Comparison of ENCODE assay signal across 8 mouse cellular contexts in the genomic region with DNA sequence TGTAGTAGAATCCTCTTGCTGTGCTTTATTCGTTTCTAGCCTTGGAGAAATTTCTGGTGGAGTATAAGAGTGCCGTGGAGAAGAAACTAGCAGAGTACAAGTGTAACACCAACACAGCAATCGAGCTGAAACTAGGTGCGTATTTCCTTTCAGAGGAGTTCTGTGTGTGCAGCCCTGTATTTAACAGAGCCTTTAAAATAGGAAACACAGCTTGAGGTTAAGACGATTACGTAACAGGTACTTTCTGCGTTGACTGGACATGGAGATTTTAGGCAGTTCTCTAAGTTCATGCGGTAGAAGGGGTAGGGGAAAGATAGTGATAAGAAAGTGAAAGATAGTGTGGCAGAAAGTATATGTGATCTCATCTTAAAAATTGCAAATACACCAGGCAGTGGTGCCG. TPM values are rescaled to one million over a fixed set of nuclear protein-coding genes. Genes with fewer than 3 reads are reported as not detected.
DNase-seq lines count a peak whose midpoint lies in the region; ATAC-seq lines count a peak whose summit lies in the region.

No protein-coding gene starts in this region.

- peak overlapping the region; percentile 88 for H3K27ac ChIP-seq in heart, embryonic 13.5 days (replicated peaks)
- H3K27ac ChIP-seq in hindbrain, embryonic 15.5 days (replicated peaks): no peak overlapping the region
- H3K27ac ChIP-seq in midbrain, embryonic 15.5 days: no peak overlapping the region

- no peak for DNase-seq in heart, postnatal 36 days
- DNase-seq in T-cell, adult 2 months (ENCODE audit: low spot score): peak; percentile 32
- no peak for DNase-seq in gastrocnemius, postnatal 10 days
- DNase-seq in right cerebral cortex, postnatal 10 days (ENCODE audit: low spot score in 2 of 2): no peak

- H3K4me1 ChIP-seq in heart, embryonic 13.5 days: peaks cover 12% of the 10 kb centered on the region
- H3K4me1 ChIP-seq in hindbrain, embryonic 15.5 days (replicated peaks): peaks cover 13% of the 10 kb centered on the region
- H3K4me1 ChIP-seq in midbrain, embryonic 15.5 days: peaks cover 11% of the 10 kb centered on the region

- ATAC-seq in heart, embryonic 13.5 days (ENCODE audit: extremely low read depth, insufficient number of reproducible peaks, low FRiP score, low TSS enrichment): no peak
- no peak for ATAC-seq in hindbrain, embryonic 15.5 days (ENCODE audit: low FRiP score, low read depth)
- ATAC-seq in midbrain, embryonic 15.5 days (replicated peaks): no peak
- no peak for ATAC-seq in erythroid progenitor cell, adult 5-6 weeks (replicated peaks; ENCODE audit: low FRiP score, poor library complexity, severe bottlenecking)

- H3K9me3 ChIP-seq in heart, embryonic 13.5 days: no peaks in the 10 kb centered on the region
- no peaks in the 10 kb centered on the region for H3K9me3 ChIP-seq in hindbrain, embryonic 15.5 days
- no peaks in the 10 kb centered on the region for H3K9me3 ChIP-seq in midbrain, embryonic 15.5 days

- H3K36me3 ChIP-seq in heart, embryonic 13.5 days: peaks cover 37% of the 10 kb centered on the region
- H3K36me3 ChIP-seq in hindbrain, embryonic 15.5 days: peaks cover 5% of the 10 kb centered on the region; the same call in 1 of the 2 replicates
- H3K36me3 ChIP-seq in midbrain, embryonic 15.5 days (replicated peaks): 0 out of 2 replicates have a peak, but pooled peaks cover 5% of the 10 kb centered on the region

- peak overlapping the region; percentile 78 for H3K4me2 ChIP-seq in heart, embryonic 13.5 days
- H3K4me2 ChIP-seq in hindbrain, embryonic 15.5 days: peak overlapping the region; percentile 79
- H3K4me2 ChIP-seq in midbrain, embryonic 15.5 days: peak overlapping the region; percentile 85

- no peaks in the 10 kb centered on the region for H3K27me3 ChIP-seq in heart, embryonic 13.5 days (replicated peaks)
- no peaks in the 10 kb centered on the region for H3K27me3 ChIP-seq in hindbrain, embryonic 15.5 days
- H3K27me3 ChIP-seq in midbrain, embryonic 15.5 days (replicated peaks): no peaks in the 10 kb centered on the region

- intact Hi-C loops in heart, postnatal 36 days (cut with DNase I): loop anchor here (1.0 to 5.0 kb wide), 2 partner anchors 22 to 62 kb away; a partner anchor contains a TSS

- 50% methylated on average over 9 of the region's 9 CpGs for WGBS in heart, embryonic 13.5 days
- WGBS in hindbrain, embryonic 15.5 days: 68% methylated on average over 9 of the region's 9 CpGs
- 69% methylated on average over 9 of the region's 9 CpGs for WGBS in midbrain, embryonic 15.5 days

- H3K9ac ChIP-seq in heart, embryonic 13.5 days: peak overlapping the region; percentile 94
- H3K9ac ChIP-seq in hindbrain, embryonic 15.5 days: peak overlapping the region; percentile 61
- H3K9ac ChIP-seq in midbrain, embryonic 15.5 days: peak overlapping the region; percentile 77; the same call in 1 of the 2 replicates

- H3K4me3 ChIP-seq in heart, embryonic 13.5 days: peak overlapping the region; percentile 96
- peak overlapping the region; percentile 88 for H3K4me3 ChIP-seq in hindbrain, embryonic 15.5 days
- H3K4me3 ChIP-seq in midbrain, embryonic 15.5 days: peak overlapping the region; percentile 98

RNA-seq across cellular contexts. Expression of a gene that starts 1.1 kb away (rescaled TPM):
- polyA plus RNA-seq in heart, embryonic 13.5 days (2015; fragmentation: Nextera tagmentation; extraction: Ambion mirVana): 117 and 133 TPM in 2 replicates
- 10 to 100 TPM; 29.6 to 32.9 TPM for total RNA-seq in heart, postnatal 36 days (2021)
- polyA plus RNA-seq in hindbrain, embryonic 15.5 days (2015; fragmentation: Nextera tagmentation; extraction: Ambion mirVana): 52.9 and 55.4 TPM in 2 replicates
- 42.2 and 45.7 TPM in 2 replicates for polyA plus RNA-seq in midbrain, embryonic 15.5 days (2015; fragmentation: Nextera tagmentation; extraction: Ambion mirVana)
- total RNA-seq in gastrocnemius, postnatal 10 days (2021): 10 to 100 TPM; 17.4 to 20.3 TPM
- total RNA-seq in erythroid progenitor cell, adult 5-6 weeks (2015; ENCODE audit: low replicate concordance): 85.9 and 159 TPM in 2 replicates
- 84.1 and 89.0 TPM in 2 replicates for total RNA-seq in erythroid progenitor cell, adult 5-6 weeks (2017; ENCODE audit: low replicate concordance)

RNA-seq across cellular contexts. Expression of a gene that starts 22.3 kb away (rescaled TPM):
- 90.1 and 90.9 TPM in 2 replicates for polyA plus RNA-seq in heart, embryonic 13.5 days (2015; fragmentation: Nextera tagmentation; extraction: Ambion mirVana)
- 100 to 1,000 TPM; 252 to 275 TPM for total RNA-seq in heart, postnatal 36 days (2021)
- 105 and 112 TPM in 2 replicates for polyA plus RNA-seq in hindbrain, embryonic 15.5 days (2015; fragmentation: Nextera tagmentation; extraction: Ambion mirVana)
- polyA plus RNA-seq in midbrain, embryonic 15.5 days (2015; fragmentation: Nextera tagmentation; extraction: Ambion mirVana): 101 and 109 TPM in 2 replicates
- total RNA-seq in gastrocnemius, postnatal 10 days (2021): 100 to 1,000 TPM; 269 to 340 TPM
- total RNA-seq in erythroid progenitor cell, adult 5-6 weeks (2015; ENCODE audit: low replicate concordance): 11.2 and 18.0 TPM in 2 replicates
- total RNA-seq in erythroid progenitor cell, adult 5-6 weeks (2017; ENCODE audit: low replicate concordance): 15.8 and 25.6 TPM in 2 replicates

Comparison
In these comparisons a context has a peak if more than half of its experiments do, and no peak if none do; other contexts are left out.
1. RNA of a gene that starts 22.3 kb away (total RNA-seq): 269 to 340 TPM in gastrocnemius, postnatal 10 days and 252 to 275 TPM in heart, postnatal 36 days; 11.2 to 25.6 TPM in erythroid progenitor cell, adult 5-6 weeks; every median in the first group is over 4 times any median in the second.
2. Peak in every context shown above with its lines, with median percentiles within 50 percentile points of each other: H3K4me2 ChIP-seq, H3K4me3 ChIP-seq and H3K9ac ChIP-seq.